Mouse (Mus musculus): ENCODE results near the gene Camsap2.

Gene Camsap2

DNA sequence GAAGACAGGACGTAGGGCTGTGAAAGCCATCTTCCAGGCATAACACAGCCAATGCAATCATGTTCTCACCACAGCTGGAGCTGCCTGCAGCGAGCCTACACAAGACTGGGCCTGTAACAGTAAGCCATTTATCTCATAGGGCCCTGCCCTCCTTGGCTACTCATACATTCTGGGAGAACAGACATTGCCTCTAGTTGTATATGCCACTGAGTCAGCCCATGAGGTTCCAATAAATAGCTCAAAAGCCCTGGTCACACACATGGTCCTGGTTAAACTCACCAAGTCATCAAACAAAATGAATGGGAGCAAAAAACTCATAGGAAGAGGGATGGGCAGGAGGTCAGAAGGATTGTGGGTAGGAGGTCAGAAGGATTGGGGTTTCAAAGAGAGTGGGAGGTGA, 17.3 kb downstream of the Camsap2 start:
- H3K36me3 ChIP-seq (ENCODE audit: control insufficient read depth, insufficient read depth, low read length, poor library complexity, severe bottlenecking): no peaks in the 10 kb centered on the region
- DNase-seq (ENCODE audit: low read depth, low spot score): no peak
- H3K27me3 ChIP-seq (ENCODE audit: control insufficient read depth, insufficient read depth, low read length, poor library complexity, severe bottlenecking): no peaks in the 10 kb centered on the region

DNA sequence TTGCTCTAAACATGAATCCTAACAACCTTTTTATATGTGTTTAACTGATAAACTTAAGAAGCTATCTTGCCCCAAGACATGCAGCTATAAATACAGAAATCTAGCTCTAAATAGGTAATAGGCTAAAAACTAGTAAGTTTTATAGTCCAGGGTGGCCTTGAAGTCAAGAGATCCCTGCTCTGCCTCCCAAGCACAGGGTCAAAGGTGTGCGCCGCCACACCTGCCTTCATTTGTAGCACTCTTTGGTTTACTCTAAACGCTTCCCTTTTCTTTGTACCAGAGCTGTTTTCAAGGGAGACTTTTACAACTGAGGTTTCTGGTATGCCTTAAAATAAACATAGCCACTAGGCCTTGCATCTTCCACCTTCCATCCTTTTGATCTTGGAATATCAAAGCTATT, 18.3 kb downstream of the Camsap2 start:
- no peak for DNase-seq (ENCODE audit: low read depth, low spot score)
- 0 out of 2 replicates have a peak, but pooled peaks cover under 1% of the 10 kb centered on the region for H3K36me3 ChIP-seq (ENCODE audit: control insufficient read depth, insufficient read depth, low read length, poor library complexity, severe bottlenecking)
- H3K27me3 ChIP-seq (ENCODE audit: control insufficient read depth, insufficient read depth, low read length, poor library complexity, severe bottlenecking): no peaks in the 10 kb centered on the region

DNA sequence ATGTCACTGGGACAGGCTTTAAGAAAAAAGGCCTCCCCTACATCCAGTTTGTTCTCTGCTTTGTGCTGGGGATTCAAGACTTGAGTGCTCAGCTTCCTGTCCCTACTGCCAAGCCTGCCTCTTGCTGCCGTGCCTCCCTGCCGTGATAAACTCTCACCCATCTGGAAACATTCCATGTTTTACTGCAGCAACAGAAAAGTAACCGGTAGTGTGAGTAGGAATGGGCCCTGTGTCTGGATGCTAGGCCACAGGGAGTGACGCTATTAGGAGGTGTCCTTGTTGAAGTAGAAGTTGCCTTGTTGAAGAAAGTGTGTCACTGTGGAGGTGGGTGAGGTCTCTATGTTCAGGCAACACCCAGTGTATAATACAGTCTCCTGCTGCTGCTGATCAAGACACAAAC, 20.0 kb downstream of the Camsap2 start:
- Histone ChIP-seq H3K27me3 (ENCODE audit: control insufficient read depth, insufficient read depth, low read length, poor library complexity, severe bottlenecking) (no peaks in the 10 kb centered on the region), H3K36me3 (ENCODE audit: control insufficient read depth, insufficient read depth, low read length, poor library complexity, severe bottlenecking) (0 out of 2 replicates have a peak, but pooled peaks cover 1% of the 10 kb centered on the region)
- DNase-seq (ENCODE audit: low read depth, low spot score): no peak

DNA sequence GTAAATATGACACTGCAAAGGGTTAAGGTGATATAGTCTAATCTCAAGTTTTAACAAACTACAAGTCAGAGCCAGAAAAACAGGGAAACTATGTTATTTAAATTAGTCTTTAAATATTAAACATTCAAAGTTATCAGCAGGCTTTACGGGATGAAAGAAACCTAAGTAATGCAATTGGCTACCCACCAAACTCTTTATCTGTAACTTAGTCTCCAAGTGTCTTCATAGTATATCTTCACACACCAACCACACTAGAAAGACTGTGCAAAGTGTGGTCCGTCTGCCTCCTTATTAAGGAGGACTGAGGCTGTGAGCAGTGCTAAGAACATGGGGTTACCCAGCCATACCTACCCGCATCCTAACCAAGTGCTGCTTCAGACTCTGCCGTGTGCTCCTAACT, 23.6 kb downstream of the Camsap2 start:
- Histone ChIP-seq H3K27me3 (ENCODE audit: control insufficient read depth, insufficient read depth, low read length, poor library complexity, severe bottlenecking) (no peaks in the 10 kb centered on the region; the same call in 1 of the 2 replicates), H3K36me3 (ENCODE audit: control insufficient read depth, insufficient read depth, low read length, poor library complexity, severe bottlenecking) (0 out of 2 replicates have a peak, but pooled peaks cover 1% of the 10 kb centered on the region)
- DNase-seq (ENCODE audit: low read depth, low spot score): no peak

GRCm38 (mm10) chr1:136316317-136316716, 29.6 kb downstream of the Camsap2 start:
- peak; percentile 7 for DNase-seq (ENCODE audit: low read depth, low spot score)
- H3K27me3 ChIP-seq (ENCODE audit: control insufficient read depth, insufficient read depth, low read length, poor library complexity, severe bottlenecking): no peaks in the 10 kb centered on the region; the same call in 1 of the 2 replicates
- H3K36me3 ChIP-seq (ENCODE audit: control insufficient read depth, insufficient read depth, low read length, poor library complexity, severe bottlenecking): no peaks in the 10 kb centered on the region

DNA sequence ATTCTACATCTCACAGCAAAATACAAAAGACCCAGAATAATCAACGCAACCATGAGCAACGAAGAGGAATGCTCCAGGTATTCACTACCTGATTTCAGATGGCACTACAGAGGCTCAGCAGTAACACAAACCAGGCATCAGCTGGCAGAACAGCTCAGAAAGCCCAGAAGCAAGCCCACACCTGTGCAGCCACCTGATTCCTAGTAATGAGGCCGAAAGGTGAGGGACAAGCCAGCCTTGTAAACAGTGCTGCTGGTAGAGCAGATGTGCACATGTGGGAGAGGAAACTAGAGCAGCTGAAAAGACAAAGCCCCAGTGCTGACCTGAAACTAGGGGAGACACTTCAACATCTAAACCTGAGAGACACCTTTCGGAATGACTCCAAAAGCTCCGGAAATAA, 36.7 kb downstream of the Camsap2 start:
- no peak for DNase-seq (ENCODE audit: low read depth, low spot score)
- H3K27me3 ChIP-seq (ENCODE audit: control insufficient read depth, insufficient read depth, low read length, poor library complexity, severe bottlenecking): no peaks in the 10 kb centered on the region
- no peaks in the 10 kb centered on the region for H3K36me3 ChIP-seq (ENCODE audit: control insufficient read depth, insufficient read depth, low read length, poor library complexity, severe bottlenecking)

DNA sequence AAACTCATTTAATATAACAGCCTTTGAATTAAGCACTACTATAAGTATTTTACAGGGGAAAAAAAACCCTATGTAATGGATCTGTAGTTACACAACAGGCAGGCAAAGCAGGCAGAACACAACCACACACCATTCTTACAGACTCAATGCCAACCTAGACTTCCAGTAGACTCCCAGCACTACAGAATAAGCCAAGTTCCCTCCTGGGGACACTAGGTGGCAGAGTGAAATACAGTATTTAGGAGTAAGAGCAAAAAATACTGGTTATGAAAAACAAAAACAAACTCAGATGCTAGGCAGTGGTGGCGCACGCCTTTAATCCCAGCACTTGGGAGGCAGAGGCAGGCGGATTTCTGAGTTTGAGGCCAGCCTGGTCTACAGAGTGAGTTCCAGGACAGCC, 39.5 kb downstream of the Camsap2 start:
- DNase-seq (ENCODE audit: low read depth, low spot score): peak; percentile 58
- Histone ChIP-seq H3K36me3 (ENCODE audit: control insufficient read depth, insufficient read depth, low read length, poor library complexity, severe bottlenecking) (no peaks in the 10 kb centered on the region), H3K27me3 (ENCODE audit: control insufficient read depth, insufficient read depth, low read length, poor library complexity, severe bottlenecking) (no peaks in the 10 kb centered on the region)

DNA sequence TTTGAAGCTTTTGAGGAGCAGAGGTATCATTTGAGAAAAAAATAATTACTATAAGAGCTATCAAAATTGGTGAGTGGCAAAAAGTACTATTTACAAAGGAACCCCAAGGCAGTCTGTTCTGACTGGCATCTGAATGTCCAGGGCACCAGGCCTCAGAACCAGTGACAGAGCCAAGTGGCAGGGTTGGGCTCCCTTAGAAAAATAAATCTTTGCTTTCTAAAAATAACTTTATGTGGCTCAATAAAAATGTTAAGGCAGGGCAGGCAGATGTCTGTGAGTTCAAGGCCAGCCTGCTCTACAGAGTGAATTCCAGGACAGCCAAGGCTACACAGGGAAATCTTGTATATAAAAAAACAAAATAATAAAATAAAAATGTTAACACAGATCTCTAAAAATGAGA, 51.9 kb downstream of the Camsap2 start:
- Histone ChIP-seq H3K27me3 (ENCODE audit: control insufficient read depth, insufficient read depth, low read length, poor library complexity, severe bottlenecking) (no peaks in the 10 kb centered on the region), H3K36me3 (ENCODE audit: control insufficient read depth, insufficient read depth, low read length, poor library complexity, severe bottlenecking) (0 out of 2 replicates have a peak, but pooled peaks cover 2% of the 10 kb centered on the region)
- no peak for DNase-seq (ENCODE audit: low read depth, low spot score)

- peak; percentile 13 for DNase-seq (ENCODE audit: low read depth, low spot score)
- Histone ChIP-seq H3K36me3 (ENCODE audit: control insufficient read depth, insufficient read depth, low read length, poor library complexity, severe bottlenecking) (peaks cover 6% of the 10 kb centered on the region; the same call in 1 of the 2 replicates), H3K27me3 (ENCODE audit: control insufficient read depth, insufficient read depth, low read length, poor library complexity, severe bottlenecking) (no peaks in the 10 kb centered on the region)
Observed at GRCm38 (mm10) chr1:136289803-136290202, 56.1 kb downstream of the Camsap2 start.

DNA sequence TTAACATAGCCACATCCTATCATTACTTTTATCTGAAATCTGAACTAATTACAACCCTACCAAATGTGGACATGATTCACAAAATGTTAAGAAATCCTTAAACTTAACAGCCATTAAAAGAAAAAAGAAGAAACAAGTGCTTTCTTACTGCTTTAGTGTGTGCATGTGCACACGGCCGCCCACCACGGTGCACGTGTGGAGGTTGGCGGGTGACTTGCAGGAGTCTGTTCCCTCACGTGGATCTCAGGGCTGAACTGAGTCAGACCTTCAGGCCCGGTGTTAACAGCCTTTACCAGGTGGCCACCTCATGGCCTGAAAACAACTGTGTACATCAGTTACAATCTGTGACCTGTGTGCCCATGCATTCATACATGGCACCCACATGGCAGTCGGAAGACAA, 68.5 kb downstream of the Camsap2 start:
- Histone ChIP-seq H3K36me3 (ENCODE audit: control insufficient read depth, insufficient read depth, low read length, poor library complexity, severe bottlenecking) (peaks cover 28% of the 10 kb centered on the region), H3K27me3 (ENCODE audit: control insufficient read depth, insufficient read depth, low read length, poor library complexity, severe bottlenecking) (no peaks in the 10 kb centered on the region)
- no peak for DNase-seq (ENCODE audit: low read depth, low spot score)

DNA sequence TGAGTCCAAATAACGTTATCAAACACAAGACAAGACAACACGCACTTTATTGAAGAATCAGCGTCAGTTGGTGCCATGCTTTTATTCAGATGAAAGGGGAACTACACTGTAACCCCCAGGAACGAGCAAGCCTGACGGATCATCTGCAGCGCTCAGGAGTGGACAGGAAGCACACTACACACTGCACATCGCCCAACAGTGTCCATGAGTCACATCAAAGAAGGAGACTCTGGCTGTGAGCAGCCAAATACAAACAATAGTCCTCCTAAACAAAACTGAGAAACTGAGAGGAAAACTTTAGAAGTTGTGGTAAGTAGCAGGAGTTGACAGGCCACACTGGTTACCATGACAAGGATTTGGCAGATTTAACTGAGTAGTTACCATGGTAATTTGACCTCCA, 77.7 kb downstream of the Camsap2 start:
- Histone ChIP-seq H3K27me3 (ENCODE audit: control insufficient read depth, insufficient read depth, low read length, poor library complexity, severe bottlenecking) (no peaks in the 10 kb centered on the region), H3K36me3 (ENCODE audit: control insufficient read depth, insufficient read depth, low read length, poor library complexity, severe bottlenecking) (peaks cover 3% of the 10 kb centered on the region)
- DNase-seq (ENCODE audit: low read depth, low spot score): no peak

- no peaks in the 10 kb centered on the region for H3K27me3 ChIP-seq (ENCODE audit: control insufficient read depth, insufficient read depth, low read length, poor library complexity, severe bottlenecking)
- H3K36me3 ChIP-seq (ENCODE audit: control insufficient read depth, insufficient read depth, low read length, poor library complexity, severe bottlenecking): peaks cover 1% of the 10 kb centered on the region; the same call in 1 of the 2 replicates
- no peak for DNase-seq (ENCODE audit: low read depth, low spot score)
Observed at GRCm38 (mm10) chr1:136266127-136266526, 79.8 kb downstream of the Camsap2 start.

DNA sequence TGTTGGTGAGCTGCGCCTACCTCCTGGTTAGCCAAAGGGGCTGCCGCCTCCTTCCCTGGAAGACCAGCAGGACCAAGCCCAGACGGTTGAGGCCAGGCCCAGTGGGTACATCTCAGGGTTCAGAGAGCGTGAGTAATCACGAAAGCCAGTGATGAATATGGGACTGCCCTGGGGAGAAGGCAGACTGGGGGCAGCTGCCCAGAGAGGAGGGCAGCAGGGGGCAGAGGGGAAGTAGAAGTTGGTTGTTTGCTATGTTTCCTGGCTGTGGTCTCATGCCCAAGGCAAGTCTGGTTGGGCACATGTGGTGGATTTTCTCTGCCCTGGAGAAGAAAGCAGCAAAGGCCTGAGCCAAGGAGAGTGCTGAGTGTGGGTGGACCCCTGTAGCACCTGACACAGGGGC, 82.5 kb downstream of the Camsap2 start:
- no peaks in the 10 kb centered on the region; the same call in 1 of the 2 replicates for H3K27me3 ChIP-seq (ENCODE audit: control insufficient read depth, insufficient read depth, low read length, poor library complexity, severe bottlenecking)
- peaks cover 1% of the 10 kb centered on the region; the same call in 1 of the 2 replicates for H3K36me3 ChIP-seq (ENCODE audit: control insufficient read depth, insufficient read depth, low read length, poor library complexity, severe bottlenecking)
- DNase-seq (ENCODE audit: low read depth, low spot score): no peak

GRCm38 (mm10) chr1:136260635-136261238, 85.2 kb downstream of the Camsap2 start, which contains the start of gene Gpr25:
Gpr25 (minus strand) TSS chr1:136260873.
- Histone ChIP-seq H3K36me3 (ENCODE audit: control insufficient read depth, insufficient read depth, low read length, poor library complexity, severe bottlenecking) (no peaks in the 10 kb centered on the region), H3K27me3 (ENCODE audit: control insufficient read depth, insufficient read depth, low read length, poor library complexity, severe bottlenecking) (no peaks in the 10 kb centered on the region; the same call in 1 of the 2 replicates)
- no peak for DNase-seq (ENCODE audit: low read depth, low spot score)

DNA sequence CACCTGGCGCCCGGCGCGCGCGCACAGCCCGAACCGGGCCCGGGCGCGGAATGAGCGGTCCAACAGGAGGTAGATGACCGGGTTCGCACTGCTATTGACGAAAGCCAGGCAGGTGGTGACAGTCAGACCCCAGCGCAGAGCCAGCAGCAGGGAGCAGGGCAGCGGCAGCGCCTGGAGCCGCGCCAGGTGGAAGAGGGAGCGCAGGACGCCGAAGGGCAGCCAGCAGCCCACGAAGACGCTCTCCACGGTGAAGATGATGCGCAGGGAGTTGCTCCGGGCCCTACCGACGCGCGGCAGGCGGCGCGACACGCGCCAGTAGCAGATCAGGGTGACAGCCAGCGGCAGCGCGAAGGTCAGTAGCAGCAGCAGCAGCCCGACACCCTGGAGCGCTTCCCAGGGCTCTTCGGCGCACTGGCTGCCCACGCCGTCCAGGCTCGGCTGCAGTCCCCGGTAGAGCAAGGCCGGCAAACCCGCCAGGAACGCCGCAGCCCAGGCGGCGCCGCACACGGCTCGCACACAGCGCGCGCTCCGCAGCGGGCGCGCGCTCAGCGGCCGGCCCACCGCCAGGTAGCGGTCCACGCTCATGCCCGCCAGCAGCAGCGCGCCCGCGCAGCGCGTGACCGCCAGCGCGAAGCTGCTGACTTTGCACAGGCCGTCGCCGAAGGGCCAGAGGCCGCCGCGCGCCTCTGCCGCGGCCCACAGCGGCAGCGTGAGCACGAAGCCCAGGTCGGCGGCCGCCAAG, 85.8 kb downstream of the Camsap2 start:
- no peaks in the 10 kb centered on the region; the same call in 1 of the 2 replicates for H3K27me3 ChIP-seq (ENCODE audit: control insufficient read depth, insufficient read depth, low read length, poor library complexity, severe bottlenecking)
- DNase-seq (ENCODE audit: low read depth, low spot score): peak; percentile 23
- H3K36me3 ChIP-seq (ENCODE audit: control insufficient read depth, insufficient read depth, low read length, poor library complexity, severe bottlenecking): no peaks in the 10 kb centered on the region

All from splenic B cell, adult 2 months (primary cell).